Mouse (Mus musculus) liver, adult 2 months (tissue): Measurements from ENCODE around the gene Slc5a1.

Experiments used
- CTCF ChIP-seq: fragments of 200-500 bp; IDR thresholded peaks from 2 replicates; pipeline ENCODE4 v1.5.1; 2011; ENCODE audit warnings: low read depth, low read length, control low read depth
- POLR2A ChIP-seq: fragments of 200-500 bp; IDR thresholded peaks from 2 replicates; pipeline ENCODE4 v1.6.1; 2011; ENCODE audit warnings: low read length, control low read depth; ENCODE audit not compliant: insufficient read depth; ENCODE audit errors: extremely low read depth

DNA sequence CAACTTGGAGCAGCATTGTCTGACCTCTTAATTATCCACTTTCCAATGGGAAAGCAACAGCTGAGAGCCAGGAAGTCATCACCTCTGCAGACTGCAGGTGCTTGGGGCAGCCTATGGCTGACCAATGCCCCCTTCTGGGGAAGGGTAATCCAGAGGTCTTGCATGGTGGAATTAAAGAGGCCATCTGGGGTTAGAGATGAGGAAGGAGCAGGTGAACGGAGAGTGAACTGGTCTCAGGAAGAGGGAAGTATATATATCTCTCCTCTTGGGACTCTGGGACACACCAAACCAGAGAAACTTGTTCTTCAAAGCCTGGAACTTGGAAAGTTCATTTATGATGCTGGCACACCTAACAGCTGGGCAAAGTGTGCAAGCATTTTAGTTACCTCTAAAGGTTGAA lies 857 bp downstream of the Slc5a1 start:
- no peak for TF ChIP-seq POLR2A
- peak; percentile 34 for TF ChIP-seq CTCF
